Mouse (Mus musculus) CH12.LX (cell line): ENCODE data around the gene Ddias. TPM values are rescaled to one million over a fixed set of nuclear protein-coding genes. Genes with fewer than 3 reads are reported as not detected.

Experiments used
- DNase-seq: peaks from one replicate; pipeline ENCODE4 v3.0.0-alpha.2; 2013; ENCODE audit errors: extremely low read depth
- H3K27ac ChIP-seq: 2 replicates; pipeline ENCODE4 v1.5.1; 2012; ENCODE audit warnings: low read depth, mild to moderate bottlenecking, control low read depth, moderate library complexity; ENCODE audit not compliant: insufficient read depth
- H3K27me3 ChIP-seq: replicated peaks from 2 replicates; pipeline ENCODE3; 2012; ENCODE audit warnings: inconsistent platforms
- H3K36me3 ChIP-seq, 2 experiments: replicated peaks in 1 of 2; 2 replicates each; pipeline versions ENCODE3 to v1.6.1; 2012; ENCODE audit warnings: inconsistent platforms in 1 of 2, low read length in 1 of 2, mild to moderate bottlenecking in 1 of 2, mixed read lengths in 1 of 2, moderate library complexity in 1 of 2; ENCODE audit not compliant: control insufficient read depth in 1 of 2, insufficient read depth in 1 of 2
- H3K4me1 ChIP-seq, 2 experiments: 2 replicates each; pipeline ENCODE4 v1.6.1; 2012; ENCODE audit warnings: inconsistent platforms in 1 of 2, moderate library complexity in 1 of 2; ENCODE audit not compliant: insufficient read depth in 2 of 2, control insufficient read depth in 1 of 2
- H3K4me2 ChIP-seq: 2 replicates; pipeline ENCODE4 v1.6.1; 2012; ENCODE audit warnings: low read depth, mild to moderate bottlenecking, control low read depth; ENCODE audit not compliant: poor library complexity, insufficient read depth, severe bottlenecking
- H3K4me3 ChIP-seq, 3 experiments: fragments of 150-350 bp in 1 of 3; sonication (generic) in 1 of 3; replicated peaks in 1 of 3; 2 replicates each; pipeline versions ENCODE3 to v1.5.1; 2011 to 2012; ENCODE audit warnings: low read depth in 2 of 3, low read length in 2 of 3, mild to moderate bottlenecking in 2 of 3, moderate library complexity in 2 of 3, control low read depth in 1 of 3, improper control_type of control experiment in 1 of 3, inconsistent platforms in 1 of 3, mixed read lengths in 1 of 3; ENCODE audit not compliant: poor library complexity in 1 of 3
- H3K79me2 ChIP-seq: replicated peaks from 2 replicates; pipeline ENCODE4 v1.6.1; 2012; ENCODE audit warnings: mild to moderate bottlenecking, moderate library complexity; ENCODE audit not compliant: control insufficient read depth, poor library complexity, insufficient read depth, severe bottlenecking; ENCODE audit errors: extremely low read depth
- H3K9ac ChIP-seq: 2 replicates; pipeline ENCODE4 v1.6.1; 2012; ENCODE audit warnings: low read depth, mild to moderate bottlenecking, control low read depth, moderate library complexity; ENCODE audit not compliant: insufficient read depth
- H3K9me3 ChIP-seq: replicated peaks from 2 replicates; pipeline ENCODE3; 2012; ENCODE audit warnings: low read length, inconsistent platforms, mixed read lengths
- CHD1 ChIP-seq: IDR thresholded peaks from 2 replicates; pipeline ENCODE4 v1.6.1; 2012; ENCODE audit warnings: low read depth, low read length, improper control_type of control experiment, inconsistent platforms
- CHD2 ChIP-seq: IDR thresholded peaks from 2 replicates; pipeline ENCODE4 v1.6.1; 2011; ENCODE audit warnings: low read length, improper control_type of control experiment
- CTCF ChIP-seq, 2 experiments: IDR thresholded peaks in 1 of 2; conservative IDR thresholded peaks in 1 of 2; 2 replicates each; pipeline ENCODE4 v1.5.1; 2011 to 2012; ENCODE audit warnings: low read depth in 2 of 2, low read length in 2 of 2, improper control_type of control experiment in 1 of 2, inconsistent platforms in 1 of 2, mild to moderate bottlenecking in 1 of 2, moderate library complexity in 1 of 2
- E2F4 ChIP-seq: IDR thresholded peaks from 2 replicates; pipeline ENCODE4 v1.6.1; 2011; ENCODE audit warnings: low read depth, low read length, improper control_type of control experiment; ENCODE audit not compliant: insufficient replicate concordance
- ELF1 ChIP-seq: IDR thresholded peaks from 2 replicates; pipeline ENCODE4 v1.6.1; 2014; ENCODE audit warnings: low read depth, mild to moderate bottlenecking, inconsistent platforms, low read length, improper control_type of control experiment
- EP300 ChIP-seq: IDR thresholded peaks from 2 replicates; pipeline ENCODE4 v1.6.1; 2011; ENCODE audit warnings: low read length, improper control_type of control experiment
- ETS1 ChIP-seq: conservative IDR thresholded peaks from 2 replicates; pipeline ENCODE4 v1.6.1; 2012; ENCODE audit warnings: low read depth, mild to moderate bottlenecking, inconsistent platforms, low read length, improper control_type of control experiment, moderate library complexity
- HCFC1 ChIP-seq: IDR thresholded peaks from 2 replicates; pipeline ENCODE4 v1.6.1; 2012; ENCODE audit warnings: low read depth, mild to moderate bottlenecking, inconsistent platforms, low read length, improper control_type of control experiment
- IRF4 ChIP-seq: IDR thresholded peaks from 2 replicates; pipeline ENCODE4 v1.6.1; 2014; ENCODE audit warnings: low read depth, mild to moderate bottlenecking, inconsistent platforms, low read length, improper control_type of control experiment
- JUND ChIP-seq: conservative IDR thresholded peaks from 2 replicates; pipeline ENCODE4 v1.6.1; 2011; ENCODE audit warnings: low read depth, low read length, improper control_type of control experiment
- MAFK ChIP-seq: IDR thresholded peaks from 2 replicates; pipeline ENCODE4 v1.6.1; 2011; ENCODE audit warnings: low read length, improper control_type of control experiment; ENCODE audit not compliant: insufficient replicate concordance
- MAX ChIP-seq: IDR thresholded peaks from 2 replicates; pipeline ENCODE4 v1.6.1; 2011; ENCODE audit warnings: low read length, improper control_type of control experiment
- MAZ ChIP-seq: IDR thresholded peaks from 2 replicates; pipeline ENCODE4 v1.6.1; 2012; ENCODE audit warnings: low read depth, mild to moderate bottlenecking, inconsistent platforms, low read length, improper control_type of control experiment, moderate library complexity
- MEF2A ChIP-seq: IDR thresholded peaks from 2 replicates; pipeline ENCODE4 v1.6.1; 2014; ENCODE audit warnings: low read depth, mild to moderate bottlenecking, inconsistent platforms, low read length, improper control_type of control experiment, borderline replicate concordance
- MXI1 ChIP-seq: IDR thresholded peaks from 2 replicates; pipeline ENCODE4 v1.6.1; 2011; ENCODE audit warnings: mild to moderate bottlenecking, low read depth, low read length, improper control_type of control experiment
- MYC ChIP-seq: IDR thresholded peaks from 2 replicates; pipeline ENCODE4 v1.6.1; 2011; ENCODE audit warnings: low read depth, mild to moderate bottlenecking, improper control_type of control experiment, low read length
- NRF1 ChIP-seq: IDR thresholded peaks from 2 replicates; pipeline ENCODE4 v1.6.1; 2014; ENCODE audit warnings: low read depth, mild to moderate bottlenecking, inconsistent platforms, low read length, improper control_type of control experiment, moderate library complexity
- POLR2A ChIP-seq: IDR thresholded peaks from 2 replicates; pipeline ENCODE4 v1.6.1; 2011; ENCODE audit warnings: low read depth, mild to moderate bottlenecking, improper control_type of control experiment, low read length
- RAD21 ChIP-seq: IDR thresholded peaks from 2 replicates; pipeline ENCODE4 v1.6.1; 2011; ENCODE audit warnings: low read depth, mild to moderate bottlenecking, low read length, improper control_type of control experiment, moderate library complexity
- RCOR1 ChIP-seq: conservative IDR thresholded peaks from 2 replicates; pipeline ENCODE4 v1.6.1; 2012; ENCODE audit warnings: low read depth, mild to moderate bottlenecking, inconsistent platforms, low read length, improper control_type of control experiment
- SIN3A ChIP-seq: IDR thresholded peaks from 2 replicates; pipeline ENCODE4 v1.6.1; 2012; ENCODE audit warnings: low read length, improper control_type of control experiment, inconsistent platforms
- SMC3 ChIP-seq: IDR thresholded peaks from 2 replicates; pipeline ENCODE4 v1.6.1; 2011; ENCODE audit warnings: low read depth, low read length, improper control_type of control experiment
- TBP ChIP-seq: conservative IDR thresholded peaks from 2 replicates; pipeline ENCODE4 v1.6.1; 2011; ENCODE audit warnings: low read depth, low read length, improper control_type of control experiment
- TCF12 ChIP-seq: IDR thresholded peaks from 2 replicates; pipeline ENCODE4 v1.6.1; 2014; ENCODE audit warnings: low read depth, mild to moderate bottlenecking, inconsistent platforms, low read length, improper control_type of control experiment
- UBTF ChIP-seq: IDR thresholded peaks from 2 replicates; pipeline ENCODE4 v1.6.1; 2012; ENCODE audit warnings: low read depth, mild to moderate bottlenecking, inconsistent platforms, low read length, improper control_type of control experiment, moderate library complexity
- USF2 ChIP-seq: conservative IDR thresholded peaks from 2 replicates; pipeline ENCODE4 v1.6.1; 2011; ENCODE audit warnings: low read depth, low read length, improper control_type of control experiment
- ZKSCAN1 ChIP-seq: IDR thresholded peaks from 2 replicates; pipeline ENCODE4 v1.6.1; 2012; ENCODE audit warnings: low read depth, inconsistent platforms, low read length, improper control_type of control experiment, borderline replicate concordance
- ZMIZ1 ChIP-seq: IDR thresholded peaks from 2 replicates; pipeline ENCODE4 v1.6.1; 2012; ENCODE audit warnings: low read depth, mild to moderate bottlenecking, inconsistent platforms, low read length, improper control_type of control experiment
- ZNF384 ChIP-seq: IDR thresholded peaks from 2 replicates; pipeline ENCODE4 v1.6.1; 2012; ENCODE audit warnings: low read depth, low read length, improper control_type of control experiment, inconsistent platforms
- dilution Hi-C: fragments of 300-500 bp; cut with MboI; formaldehyde crosslinking; loops from 2 replicates; pipeline ENCODE4 v1.14.3; 2020; ENCODE audit warnings: low sequenced_read_pairs; ENCODE audit not compliant: extremely low pct_unique_long_range_greater_than_20kb, extremely low pct_ligation_motif_present
- in situ Hi-C: fragments of 300-500 bp; cut with MboI; formaldehyde crosslinking; loops from 3 replicates; pipeline ENCODE4 v1.14.3; 2019; ENCODE audit warnings: low sequenced_read_pairs, low pct_ligation_motif_present, low pct_unique_long_range_greater_than_20kb, mixed read lengths
- polyA plus RNA-seq: library from polyadenylated mRNA; unstranded; fragments of >175 nt; gene quantifications from 2 replicates; pipeline ENCODE4 v1.2.1, GENCODE M21; 2012; ENCODE audit warnings: low read depth; ENCODE audit not compliant: insufficient read length
- total RNA-seq, 2 experiments: library from RNA; depleted of rRNA; stranded (reverse); fragments of 300-350 nt in 1 of 2; fragments of >200 nt in 1 of 2; gene quantifications; 2 replicates each; pipeline ENCODE4 v1.2.3; 2012 to 2014

Ddias gene
- total and polyA plus RNA-seq, 3 experiments: 17.5 to 38.0 (median 24.0) TPM

GRCm38 (mm10) chr7:92819656-92820055 is 54.4 kb downstream of the Ddias start (continued):
- TF ChIP-seq ZMIZ1 (0 out of 2 replicates have a peak, but pooled peaks have one; percentile 16), CTCF (conservative IDR thresholded peaks at IDR 0.05 in 1 of 2, IDR thresholded peaks at IDR 0.05 in 1 of 2; ENCODE audit: low read depth in 2 of 2, low read length in 2 of 2) (no peak), EP300 (peak; percentile 35; the same call in 1 of the 2 replicates)

- in situ Hi-C loops: no loop called here
- Histone ChIP-seq H3K27ac (peak overlapping the region; percentile 63), H3K79me2 (peaks cover 26% of the 10 kb centered on the region), H3K4me3 (no peak overlapping the region), H3K4me2 (no peak overlapping the region), H3K36me3 (peaks cover 0 to 7% of the 10 kb centered on the region in 2 experiments), H3K9me3 (no peaks in the 10 kb centered on the region), H3K9ac (no peak overlapping the region), H3K27me3 (no peaks in the 10 kb centered on the region), H3K4me1 (peaks cover 25 to 61% of the 10 kb centered on the region in 2 experiments)
- dilution Hi-C loops: no loop called here
- peak; percentile 37 for DNase-seq
- TF ChIP-seq HCFC1: no peak
- TF ChIP-seq ETS1: peak; percentile 64
- TF ChIP-seq USF2: no peak
- TF ChIP-seq CHD1: no peak
- TF ChIP-seq MAX: peak; percentile 61; the same call in 1 of the 2 replicates
- no peak for TF ChIP-seq ELF1
- TF ChIP-seq SMC3: no peak
- TF ChIP-seq SIN3A: no peak
These were observed 56.2 kb downstream of the Ddias start for GRCm38 (mm10) chr7:92817886-92818285.

- Histone ChIP-seq H3K27me3 (no peaks in the 10 kb centered on the region), H3K79me2 (peaks cover 19% of the 10 kb centered on the region), H3K9me3 (no peaks in the 10 kb centered on the region), H3K4me1 (peaks cover 20 to 56% of the 10 kb centered on the region in 2 experiments), H3K4me2 (no peak overlapping the region), H3K4me3 (no peak overlapping the region), H3K9ac (no peak overlapping the region), H3K27ac (peak overlapping the region; percentile 63), H3K36me3 (peaks cover 0 to under 1% of the 10 kb centered on the region in 2 experiments)
- DNase-seq: peak; percentile 80
- in situ Hi-C loops: no loop called here
- dilution Hi-C loops: no loop called here
- TF ChIP-seq E2F4: no peak
- no peak for TF ChIP-seq MAZ
- peak; percentile 91 for TF ChIP-seq EP300
- TF ChIP-seq POLR2A: no peak
- TF ChIP-seq ZKSCAN1: no peak
- peak; percentile 96 for TF ChIP-seq IRF4
- no peak for TF ChIP-seq MAFK
- TF ChIP-seq CHD2: peak; percentile 82; the same call in 1 of the 2 replicates
- TF ChIP-seq RCOR1: peak; percentile 64; the same call in 1 of the 2 replicates
- TF ChIP-seq UBTF: no peak
- TF ChIP-seq NRF1: no peak
- 0 out of 2 replicates have a peak, but pooled peaks have one; percentile 4 for TF ChIP-seq MXI1
- no peak for TF ChIP-seq CTCF (conservative IDR thresholded peaks at IDR 0.05 in 1 of 2, IDR thresholded peaks at IDR 0.05 in 1 of 2; ENCODE audit: low read depth in 2 of 2, low read length in 2 of 2)
- no peak for TF ChIP-seq ZNF384
- peak; percentile 73 for TF ChIP-seq TCF12
- no peak; the same call in 1 of the 2 replicates for TF ChIP-seq JUND
- TF ChIP-seq ETS1: peak; percentile 68; the same call in 1 of the 2 replicates
- no peak for TF ChIP-seq ELF1
- no peak for TF ChIP-seq ZMIZ1
- TF ChIP-seq MYC: 0 out of 2 replicates have a peak, but pooled peaks have one; percentile 42
- TF ChIP-seq SMC3: no peak
- TF ChIP-seq SIN3A: peak; percentile 51; the same call in 1 of the 2 replicates
- peak; percentile 5 for TF ChIP-seq RAD21
- TF ChIP-seq TBP: 0 out of 2 replicates have a peak, but pooled peaks have one; percentile 44
- TF ChIP-seq MEF2A: peak; percentile 66
These were observed 56.8 kb downstream of the Ddias start for GRCm38 (mm10) chr7:92817242-92817641.
